Mouse (Mus musculus) myocyte (in vitro differentiated cells): ENCODE data around the gene Zbtb38.

Source experiments
- CEBPB ChIP-seq: IDR thresholded peaks from 2 replicates; pipeline ENCODE4 v1.6.1; 2011; ENCODE audit warnings: mild to moderate bottlenecking, moderate library complexity; ENCODE audit not compliant: poor library complexity, insufficient read depth, severe bottlenecking
- E2F4 ChIP-seq: IDR thresholded peaks from one replicate; pipeline ENCODE4 v1.6.1; 2011; ENCODE audit warnings: mild to moderate bottlenecking, control low read depth, moderate library complexity; ENCODE audit not compliant: insufficient read depth
- MAX ChIP-seq: IDR thresholded peaks from one replicate; pipeline ENCODE4 v1.6.1; 2011; ENCODE audit warnings: low read depth, mild to moderate bottlenecking, control low read depth
- MYOG ChIP-seq, 3 experiments: IDR thresholded peaks; one replicate each; pipeline ENCODE4 v1.6.1; 2011; ENCODE audit warnings: control low read depth in 2 of 3, low read depth in 2 of 3, mild to moderate bottlenecking in 2 of 3; ENCODE audit not compliant: insufficient read length in 2 of 3, control insufficient read depth in 1 of 3, insufficient read depth in 1 of 3
- POLR2A ChIP-seq: IDR thresholded peaks from one replicate; pipeline ENCODE4 v1.6.1; 2011; ENCODE audit warnings: low read depth, mild to moderate bottlenecking, control low read depth, moderate library complexity; ENCODE audit not compliant: insufficient read length
- REST ChIP-seq: IDR thresholded peaks from one replicate; pipeline ENCODE4 v1.6.1; 2011; ENCODE audit warnings: mild to moderate bottlenecking, control low read depth, moderate library complexity; ENCODE audit not compliant: insufficient read depth, insufficient read length
- TCF12 ChIP-seq: IDR thresholded peaks from one replicate; pipeline ENCODE4 v1.6.1; 2011; ENCODE audit warnings: mild to moderate bottlenecking, control low read depth; ENCODE audit not compliant: poor library complexity, insufficient read depth, severe bottlenecking
- USF1 ChIP-seq: IDR thresholded peaks from one replicate; pipeline ENCODE4 v1.6.1; 2011; ENCODE audit warnings: low read depth, mild to moderate bottlenecking, control low read depth, moderate library complexity

DNA sequence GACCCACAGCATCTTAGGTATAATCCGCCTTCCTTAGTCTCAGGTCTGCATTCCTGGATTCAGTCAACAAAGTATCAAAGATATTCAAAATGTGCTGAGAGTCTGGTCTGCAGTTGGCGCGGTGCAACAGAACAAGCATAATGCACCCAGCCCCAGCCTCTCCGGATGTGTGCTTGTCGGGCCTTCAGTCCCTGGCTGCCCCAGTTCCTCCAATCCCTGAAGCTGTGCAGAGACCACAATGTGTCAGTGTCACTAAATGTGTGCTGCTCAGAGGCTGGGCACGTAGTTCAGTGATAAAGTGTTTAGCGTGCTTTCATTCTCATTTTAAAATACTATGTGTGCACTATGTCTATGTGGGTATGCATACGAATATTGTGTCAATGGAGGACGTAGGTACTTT, 31.0 kb upstream of the Zbtb38 start:
- TF ChIP-seq USF1 (no peak), E2F4 (no peak), CEBPB (no peak), POLR2A (peak; percentile 2), MYOG (IDR thresholded peaks at IDR 0.05; ENCODE audit: control insufficient read depth in 1 of 3, insufficient read depth in 1 of 3, insufficient read length in 2 of 3, low read depth in 2 of 3) (no peak), TCF12 (no peak), MAX (no peak), REST (no peak)
